Mouse (Mus musculus) thymus, adult 18-20 months (tissue): ENCODE measurements at regions not wholly inside any gene's neighbourhood (a gene's known extent, or its start where the extent isn't known, plus 50 kb on each side); places are given as distances from the start of the nearest gene placed in this dataset.

Source experiments
- DNase-seq, 2 experiments: peaks; one replicate each; pipeline ENCODE4 v3.0.0; 2022; ENCODE audit warnings: mixed read lengths in 2 of 2

DNA sequence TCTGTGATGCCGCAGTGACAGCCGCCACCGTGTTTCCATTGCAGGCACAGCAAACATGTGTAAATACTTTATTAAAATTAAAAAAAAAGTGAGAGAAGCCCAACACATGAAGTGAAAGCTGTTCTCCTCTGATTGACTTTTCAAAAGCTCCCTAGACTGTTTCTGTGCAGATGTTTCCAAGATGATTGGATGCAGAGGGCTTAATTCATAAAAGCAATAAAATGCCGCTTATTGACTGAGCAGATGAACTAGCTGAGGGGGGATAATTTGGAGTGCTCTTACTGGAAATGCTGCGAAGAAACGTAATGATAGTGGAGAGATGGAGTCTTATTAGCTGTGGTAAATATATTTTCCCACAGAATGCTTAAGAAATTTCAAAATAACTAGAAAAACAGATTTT is 170.4 kb downstream of the Rnf144a start:
- no peak for DNase-seq

GRCm38 (mm10) chr12:26227557-26228020 is 187.5 kb downstream of the Rnf144a start:
- no peak for DNase-seq

GRCm38 (mm10) chr12:26226363-26226762 is 188.7 kb downstream of the Rnf144a start:
- no peak for DNase-seq

DNA sequence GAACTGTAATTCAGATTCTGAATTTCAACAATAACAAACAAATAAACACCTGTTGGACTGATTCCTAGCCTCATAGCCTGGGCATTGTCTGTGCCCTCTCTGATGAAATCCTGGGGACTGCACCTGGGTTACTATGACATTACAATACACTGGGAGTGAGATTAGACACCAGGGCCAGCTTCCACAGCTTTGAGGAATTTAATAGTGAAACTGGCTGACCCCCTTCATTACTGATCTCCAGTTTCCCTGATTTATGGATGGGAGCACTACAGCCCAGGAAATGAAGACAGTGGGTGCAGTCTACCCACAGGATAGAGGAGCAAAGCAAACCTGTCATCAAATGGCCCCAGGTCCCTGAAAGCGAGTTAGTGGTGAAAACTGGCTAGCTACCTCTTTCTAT is 202.6 kb downstream of the Rnf144a start:
- no peak for DNase-seq

GRCm38 (mm10) chr12:26211423-26211822 is 203.6 kb downstream of the Rnf144a start:
- no peak for DNase-seq

GRCm38 (mm10) chr12:26206751-26207150 is 208.3 kb downstream of the Rnf144a start:
- no peak for DNase-seq

GRCm38 (mm10) chr12:26206036-26206435 is 209.0 kb downstream of the Rnf144a start:
- no peak for DNase-seq

DNA sequence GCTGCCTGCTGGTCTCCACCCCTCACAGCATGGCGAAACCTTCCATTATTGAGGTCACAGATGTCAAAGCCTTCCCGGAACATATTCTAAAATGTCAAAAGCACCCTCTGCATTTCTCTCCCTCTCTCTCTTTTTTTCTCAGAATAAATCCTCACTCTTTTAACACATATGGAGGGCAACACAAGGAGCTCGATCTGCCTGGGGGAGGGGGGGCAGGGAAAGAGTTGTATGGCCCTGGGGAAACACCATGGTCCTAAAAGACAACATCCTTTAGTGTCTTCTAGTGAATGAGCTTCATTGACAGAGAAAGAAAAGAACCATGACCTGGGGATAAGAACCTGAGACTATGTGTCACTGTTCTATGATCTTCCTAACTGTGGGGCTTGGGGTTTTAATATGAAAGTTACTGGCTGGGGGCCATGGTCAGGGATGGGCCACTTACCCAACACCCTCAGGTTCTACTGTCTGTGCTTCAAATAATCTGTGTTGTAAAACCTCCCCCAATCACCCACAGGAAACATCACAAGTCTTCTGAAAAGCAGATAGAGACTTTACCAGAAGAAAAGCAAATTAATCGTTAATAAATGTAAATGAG is 223.0 kb downstream of the Rnf144a start:
- DNase-seq = no peak

DNA sequence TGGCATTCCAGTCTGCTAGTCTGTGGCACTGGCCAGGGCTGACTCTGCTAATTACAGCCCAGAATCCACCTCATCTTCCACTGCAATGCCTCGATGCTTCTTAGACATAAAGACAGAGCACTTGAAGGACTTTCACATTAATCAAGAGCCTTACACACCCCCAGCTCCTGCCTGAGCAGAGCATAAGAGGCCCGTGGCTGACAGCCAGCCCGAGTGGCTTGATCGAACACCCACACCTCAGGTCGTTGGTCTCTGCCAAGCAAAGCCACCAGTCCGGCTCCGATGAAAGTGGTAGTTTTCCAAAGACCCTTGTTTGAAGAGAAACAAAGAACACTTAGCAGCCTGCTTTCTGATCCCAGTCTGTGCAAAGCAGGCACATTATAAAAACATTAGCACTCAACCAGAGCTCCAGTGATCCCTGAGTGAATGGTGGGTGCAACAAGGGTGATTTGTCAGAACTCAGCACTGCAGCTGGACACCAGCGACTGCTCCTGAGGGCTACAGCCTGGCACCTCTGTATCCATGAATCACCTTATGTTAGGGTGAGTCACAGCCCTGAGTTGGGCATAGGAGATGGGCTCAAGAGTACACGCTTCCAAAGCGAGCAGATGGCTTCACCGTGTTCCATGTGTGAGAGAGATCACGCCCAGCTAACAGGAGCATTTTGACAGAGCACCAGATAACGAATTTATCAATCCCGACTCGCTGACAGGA is 223.6 kb downstream of the Rnf144a start:
- DNase-seq = no peak

DNA sequence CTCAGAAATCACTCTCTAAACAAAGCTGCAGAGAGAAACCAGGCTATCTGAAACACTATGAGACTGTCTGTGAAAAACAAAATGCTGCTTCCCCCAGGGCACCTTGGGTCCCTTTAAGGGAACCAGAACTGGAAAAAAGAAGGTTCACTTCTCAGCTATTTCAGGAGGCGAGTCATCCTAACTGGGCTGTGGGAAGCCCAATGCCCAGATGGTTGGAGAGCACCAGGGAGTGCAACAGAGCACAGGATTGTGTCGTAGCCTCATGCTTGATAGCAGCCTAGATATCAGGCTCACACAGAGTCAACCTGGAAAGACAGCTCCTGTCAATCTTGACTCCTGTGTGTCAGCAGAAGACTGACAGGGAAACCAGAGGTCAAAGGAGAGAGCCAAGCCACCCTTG is 226.1 kb downstream of the Rnf144a start:
- no peak for DNase-seq

GRCm38 (mm10) chr12:26187091-26187862 is 227.8 kb downstream of the Rnf144a start:
- DNase-seq = peak; percentile 53 to 74

- peak; percentile 40 to 46 for DNase-seq
Measured at GRCm38 (mm10) chr12:26184701-26185460, 230.2 kb downstream of the Rnf144a start.

- no peak for DNase-seq
Measured at GRCm38 (mm10) chr12:26183021-26183420, 232.0 kb downstream of the Rnf144a start.

DNA sequence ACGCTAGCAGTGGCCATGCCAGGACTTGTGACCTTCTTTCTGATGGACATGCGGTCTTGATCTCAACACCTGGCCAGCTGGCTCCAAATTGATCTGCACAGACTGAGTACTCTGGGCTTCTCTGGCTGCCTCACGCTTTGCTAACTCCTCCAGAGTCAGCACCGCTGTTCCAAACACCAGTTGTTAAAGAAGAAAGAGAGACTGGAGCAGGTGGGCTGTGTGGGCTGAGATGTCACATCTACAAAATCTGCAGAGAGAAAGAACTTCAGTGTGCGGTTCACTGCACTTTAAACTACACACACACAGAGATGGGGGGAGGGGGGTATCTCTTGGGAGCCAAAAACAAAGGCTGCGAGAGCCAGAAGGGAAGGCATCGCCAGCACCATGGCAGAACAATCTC is 234.2 kb downstream of the Rnf144a start:
- DNase-seq = peak; percentile 22 to 59

GRCm38 (mm10) chr12:26176231-26176662 is 238.8 kb downstream of the Rnf144a start:
- DNase-seq = no peak

- DNase-seq = no peak
Measured at GRCm38 (mm10) chr12:26163416-26163815, 251.6 kb downstream of the Rnf144a start.

DNA sequence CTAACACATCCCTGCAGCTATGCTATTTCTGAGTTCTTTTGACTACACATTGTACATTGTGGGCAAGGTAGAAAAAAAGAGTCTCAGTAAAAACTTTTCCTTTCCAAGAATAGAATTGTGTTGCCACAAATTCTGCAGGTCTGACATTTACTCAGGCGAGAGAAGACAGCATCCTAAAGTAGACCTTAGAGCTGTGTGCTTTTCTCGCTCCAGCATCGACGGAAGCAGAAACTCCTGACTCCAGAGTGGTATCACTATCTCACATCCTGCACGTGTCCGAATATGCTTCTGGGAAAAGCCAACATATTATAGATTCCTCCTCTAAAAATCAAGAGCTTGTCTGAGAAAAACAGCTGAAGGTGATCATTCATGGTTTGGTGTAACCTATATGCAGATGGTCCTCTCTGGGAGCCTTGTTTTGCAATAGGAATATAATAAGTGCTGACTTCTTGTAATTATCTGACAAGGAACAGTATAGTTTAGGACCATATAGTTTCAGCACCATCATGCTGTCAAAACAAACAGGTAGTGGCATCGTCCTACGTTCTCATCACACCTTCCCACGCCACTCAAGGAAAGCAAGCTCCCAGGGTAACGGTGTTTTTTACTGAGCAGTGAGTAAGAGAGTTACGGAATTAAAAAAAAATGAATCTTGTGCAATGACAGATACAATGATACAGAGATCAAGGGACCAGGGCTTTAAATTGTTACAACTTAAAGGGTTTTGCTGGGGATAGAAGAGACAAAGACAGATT is 254.0 kb downstream of the Rnf144a start:
- DNase-seq = no peak

GRCm38 (mm10) chr12:26152992-26153391 is 262.1 kb downstream of the Rnf144a start:
- DNase-seq = no peak

GRCm38 (mm10) chr12:26146336-26146735 is 268.7 kb downstream of the Rnf144a start:
- no peak for DNase-seq

DNA sequence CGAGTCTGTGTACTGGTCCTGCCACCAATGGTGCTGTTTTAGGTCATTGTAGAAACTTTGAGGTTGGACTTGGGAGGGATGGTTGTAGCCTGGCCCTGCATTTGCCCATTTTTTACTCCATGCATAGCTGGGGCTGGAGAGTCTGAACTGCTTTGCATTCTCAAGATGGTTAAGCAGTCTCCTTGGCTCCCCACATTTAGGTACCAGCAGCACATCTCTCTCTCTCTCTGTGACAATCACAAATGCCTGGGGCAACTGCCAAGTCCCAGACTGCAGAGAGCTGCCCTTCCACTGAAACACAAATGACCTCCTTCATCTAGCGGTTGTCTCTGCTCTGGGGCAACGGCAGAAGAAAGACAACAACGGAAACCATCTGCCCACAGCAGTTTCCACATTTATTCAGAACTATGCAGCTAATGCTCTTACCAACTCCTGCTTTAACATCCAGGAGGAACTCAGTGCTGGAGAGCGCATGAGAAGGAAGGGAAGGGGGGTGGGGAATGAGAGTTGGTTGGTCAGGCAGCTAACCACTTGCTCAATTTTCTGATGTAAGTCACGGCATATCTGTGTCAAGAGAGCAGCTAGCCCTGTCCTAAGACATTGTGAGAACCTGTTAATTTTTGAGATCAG is 269.9 kb downstream of the Rnf144a start:
- DNase-seq = no peak

- DNase-seq = no peak
Measured at GRCm38 (mm10) chr12:26144616-26145015, 270.4 kb downstream of the Rnf144a start.

- no peak for DNase-seq
Measured at GRCm38 (mm10) chr12:26143411-26143810, 271.6 kb downstream of the Rnf144a start.
